Mouse (Mus musculus): Measurements from ENCODE around the gene Zfp853.

Gene Zfp853

GRCm38 (mm10) chr5:143253186-143253880 is 40.1 kb downstream of the Zfp853 start:
- no peak for DNase-seq (ENCODE audit: low spot score in 2 of 2)

- DNase-seq (ENCODE audit: low spot score in 2 of 2): no peak
Observed at GRCm38 (mm10) chr5:143252791-143253185, 40.6 kb downstream of the Zfp853 start.

GRCm38 (mm10) chr5:143252039-143252438 is 41.4 kb downstream of the Zfp853 start:
- DNase-seq (ENCODE audit: low spot score in 2 of 2): no peak

GRCm38 (mm10) chr5:143244926-143245325 is 48.5 kb downstream of the Zfp853 start:
- DNase-seq (ENCODE audit: low spot score in 2 of 2): no peak

Measured in spleen, postnatal 14 days (tissue).